Mouse (Mus musculus) G1E (cell line): ENCODE measurements around the gene Stmnd1. TPM values are rescaled to one million over a fixed set of nuclear protein-coding genes. Genes with fewer than 3 reads are reported as not detected.

Source experiments
- ATAC-seq: 2 replicates; pipeline ENCODE4 v1.8.0; 2016; ENCODE audit warnings: mild to moderate bottlenecking; ENCODE audit not compliant: insufficient number of reproducible peaks, poor library complexity, low FRiP score, severe bottlenecking; ENCODE audit errors: extremely low read depth
- DNase-seq: peaks from one replicate; pipeline ENCODE4 v3.0.0; 2012; ENCODE audit warnings: low spot score
- H3K27me3 ChIP-seq: 2 replicates; pipeline ENCODE4 v1.6.1; 2012; ENCODE audit warnings: mild to moderate bottlenecking, low read length, inconsistent platforms; ENCODE audit not compliant: insufficient read depth
- H3K36me3 ChIP-seq: replicated peaks from 2 replicates; pipeline ENCODE3; 2012; ENCODE audit warnings: mild to moderate bottlenecking, inconsistent platforms
- H3K4me1 ChIP-seq: 2 replicates; pipeline ENCODE4 v1.6.1; 2012; ENCODE audit warnings: low read depth, low read length, inconsistent platforms, mixed read lengths; ENCODE audit not compliant: insufficient read depth
- H3K4me3 ChIP-seq: 2 replicates; pipeline ENCODE4 v1.5.1; 2012; ENCODE audit warnings: low read depth, mild to moderate bottlenecking, inconsistent platforms, low read length, moderate library complexity, mixed read lengths
- H3K9me3 ChIP-seq: replicated peaks from 2 replicates; pipeline ENCODE4 v1.6.1; 2012; ENCODE audit warnings: inconsistent platforms
- CTCF ChIP-seq: IDR thresholded peaks from 2 replicates; pipeline ENCODE4 v1.5.1; 2012; ENCODE audit warnings: low read depth, low read length, inconsistent platforms, mixed read lengths
- GATA1 ChIP-seq: IDR thresholded peaks from 2 replicates; pipeline ENCODE4 v1.6.1; 2012; ENCODE audit warnings: borderline replicate concordance, low read length, inconsistent platforms, mixed read lengths
- GATA2 ChIP-seq: IDR thresholded peaks from 2 replicates; pipeline ENCODE4 v1.6.1; 2012; ENCODE audit warnings: low read depth, low read length, inconsistent platforms, borderline replicate concordance
- POLR2AphosphoS5 ChIP-seq: IDR thresholded peaks from 2 replicates; pipeline ENCODE4 v1.6.1; 2012; ENCODE audit warnings: low read depth, low read length, inconsistent platforms; ENCODE audit not compliant: insufficient replicate concordance
- TAL1 ChIP-seq: conservative IDR thresholded peaks from 2 replicates; pipeline ENCODE4 v1.6.1; 2012; ENCODE audit warnings: low read depth, low read length, inconsistent platforms, mixed read lengths
- polyA plus RNA-seq: library from polyadenylated mRNA; stranded (reverse); fragments of >175 nt; gene quantifications from 2 replicates; pipeline ENCODE4 v1.2.3, GENCODE M21; 2012
- total RNA-seq, 2 experiments: library from RNA; stranded (forward) in 1 of 2; stranded (reverse) in 1 of 2; fragments of 200-1000 nt in 1 of 2; fragments of >200 nt in 1 of 2; fragmentation: Nextera tagmentation in 1 of 2; gene quantifications; 2 replicates each; pipeline ENCODE4 v1.2.3; 2014 to 2017

Gene Stmnd1
- total and polyA plus RNA-seq, 3 experiments: not detected

- ATAC-seq (no peak), DNase-seq (no peak)
- Histone ChIP-seq H3K9me3 (no peaks in the 10 kb centered on the region), H3K27me3 (peaks cover 4% of the 10 kb centered on the region; the same call in 1 of the 2 replicates), H3K36me3 (no peaks in the 10 kb centered on the region), H3K4me3 (no peak overlapping the region), H3K4me1 (no peaks in the 10 kb centered on the region)
- TF ChIP-seq GATA2: no peak
- no peak for TF ChIP-seq TAL1
- no peak for TF ChIP-seq GATA1
- no peak for TF ChIP-seq CTCF
Measured at GRCm38 (mm10) chr13:46341419-46341818, 67.9 kb downstream of the Stmnd1 start.

GRCm38 (mm10) chr13:46343226-46343625 is 69.7 kb downstream of the Stmnd1 start:
- no peak for TF ChIP-seq TAL1
- no peak for TF ChIP-seq GATA1
- TF ChIP-seq CTCF: no peak
- TF ChIP-seq GATA2: no peak
- TF ChIP-seq POLR2AphosphoS5: no peak
- DNase-seq (no peak), ATAC-seq (no peak)

GRCm38 (mm10) chr13:46346830-46347512 is 73.5 kb downstream of the Stmnd1 start:
- Histone ChIP-seq H3K4me3 (no peak overlapping the region), H3K36me3 (no peaks in the 10 kb centered on the region), H3K27me3 (peaks cover 9% of the 10 kb centered on the region; the same call in 1 of the 2 replicates), H3K9me3 (no peaks in the 10 kb centered on the region), H3K4me1 (no peaks in the 10 kb centered on the region)
- TF ChIP-seq GATA2 (no peak), TAL1 (no peak), GATA1 (no peak), POLR2AphosphoS5 (no peak), CTCF (no peak)
- DNase-seq: no peak
- no peak for ATAC-seq

More at GRCm38 (mm10) chr13:46343226-46343625, 69.7 kb downstream of the Stmnd1 start:
- H3K9me3 ChIP-seq: no peaks in the 10 kb centered on the region
- H3K4me1 ChIP-seq: no peaks in the 10 kb centered on the region
- H3K27me3 ChIP-seq: peaks cover 4% of the 10 kb centered on the region; the same call in 1 of the 2 replicates
- no peaks in the 10 kb centered on the region for H3K36me3 ChIP-seq
- H3K4me3 ChIP-seq: no peak overlapping the region

- no peak overlapping the region for H3K4me3 ChIP-seq
- DNase-seq: no peak
- no peaks in the 10 kb centered on the region for H3K36me3 ChIP-seq
- H3K9me3 ChIP-seq: no peaks in the 10 kb centered on the region
- H3K4me1 ChIP-seq: no peaks in the 10 kb centered on the region
- H3K27me3 ChIP-seq: peaks cover 5% of the 10 kb centered on the region; the same call in 1 of the 2 replicates
- no peak for ATAC-seq
- no peak for TF ChIP-seq GATA2
- no peak for TF ChIP-seq CTCF
- TF ChIP-seq TAL1: no peak
- TF ChIP-seq GATA1: no peak
- TF ChIP-seq POLR2AphosphoS5: no peak
Measured at GRCm38 (mm10) chr13:46349664-46350063, 76.1 kb downstream of the Stmnd1 start.

Other genes starting within 250 kb of the Stmnd1 start
- not detected in 2 replicates for gene Rbm24, start 144.7 kb downstream of the Stmnd1 start, total RNA-seq (2014; fragmentation: Nextera tagmentation)
- 0.06 and 0.11 TPM in 2 replicates for gene Rbm24, start 144.7 kb downstream of the Stmnd1 start, total RNA-seq (2017)
- not detected in 2 replicates for gene Rbm24, start 144.7 kb downstream of the Stmnd1 start, polyA plus RNA-seq
- gene Cap2, start 228.1 kb downstream of the Stmnd1 start, total RNA-seq (2014; fragmentation: Nextera tagmentation): not detected in 2 replicates
- gene Cap2, start 228.1 kb downstream of the Stmnd1 start, total RNA-seq (2017): 0.05 TPM in 1 of 2 replicates, not detected in the other
- not detected in 2 replicates for gene Cap2, start 228.1 kb downstream of the Stmnd1 start, polyA plus RNA-seq